ENCODE assay signal across 10 mouse cellular contexts in genomic region chr19:8578970-8579342, GRCm38 (mm10). TPM values are rescaled to one million over a fixed set of nuclear protein-coding genes. Genes with fewer than 3 reads are reported as not detected.
A peak's percentile ranks its signal among the peaks of the same experiment; 100 is the strongest.
DNase-seq lines count a peak whose midpoint lies in the region; ATAC-seq lines count a peak whose summit lies in the region.
"Had no signal": no experiment of that assay in that cellular context is flagged by ENCODE, and none has a peak within 500 bp of the region (broad histone marks: within the 10 kb centered on the region; RNA-seq: fewer than 3 reads in every experiment).

No protein-coding gene starts in this region.

- no peak for DNase-seq in heart, adult 11 months
- DNase-seq in midbrain, embryonic 11.5 days (ENCODE audit: low spot score, missing footprints), result no peak
- DNase-seq in cerebellum, adult 11 months, result no peak
- DNase-seq in yolk sac, embryonic 10.5 days (ENCODE audit: low spot score), result no peak

- no peak for ATAC-seq in heart, embryonic 15.5 days (replicated peaks; ENCODE audit: insufficient number of reproducible peaks, insufficient read depth, low FRiP score, low read depth)
- ATAC-seq in embryonic facial prominence, embryonic 13.5 days (ENCODE audit: insufficient number of reproducible peaks, insufficient read depth, low FRiP score, low TSS enrichment, low read depth), result no peak
- ATAC-seq in intestine, embryonic 16.5 days, result no peak
- ATAC-seq in midbrain, embryonic 11.5 days (ENCODE audit: low FRiP score), result no peak; the same call in 1 of the 2 replicates
- no peak for ATAC-seq in erythroblast, adult 5-6 weeks (replicated peaks; ENCODE audit: low FRiP score, poor library complexity, severe bottlenecking)

- H3K27ac ChIP-seq in heart, embryonic 15.5 days, result no peak overlapping the region
- no peak overlapping the region for H3K27ac ChIP-seq in embryonic facial prominence, embryonic 13.5 days
- H3K27ac ChIP-seq in intestine, embryonic 16.5 days (ENCODE audit: low read length), result no peak overlapping the region
- H3K27ac ChIP-seq in midbrain, embryonic 11.5 days (ENCODE audit: low read depth, low read length), result no peak overlapping the region

- no peaks in the 10 kb centered on the region for H3K27me3 ChIP-seq in heart, embryonic 15.5 days
- no peaks in the 10 kb centered on the region for H3K27me3 ChIP-seq in embryonic facial prominence, embryonic 13.5 days
- no peaks in the 10 kb centered on the region for H3K27me3 ChIP-seq in intestine, embryonic 16.5 days (replicated peaks; ENCODE audit: control insufficient read depth, insufficient read depth, low read length)
- no peaks in the 10 kb centered on the region for H3K27me3 ChIP-seq in midbrain, embryonic 11.5 days (ENCODE audit: control insufficient read depth, insufficient read depth, low read length)

- no peak overlapping the region; the same call in 1 of the 2 replicates for H3K9ac ChIP-seq in heart, embryonic 15.5 days
- H3K9ac ChIP-seq in embryonic facial prominence, embryonic 13.5 days, result peak overlapping the region; percentile 69; the same call in 1 of the 2 replicates
- H3K9ac ChIP-seq in intestine, embryonic 16.5 days (ENCODE audit: low read depth, low read length), result 0 out of 2 replicates have a peak overlapping the region, but pooled peaks have one; percentile 34
- no peak overlapping the region; the same call in 1 of the 2 replicates for H3K9ac ChIP-seq in midbrain, embryonic 11.5 days (ENCODE audit: low read length)

- H3K4me3 ChIP-seq in heart, embryonic 15.5 days, result peak overlapping the region; percentile 45
- H3K4me3 ChIP-seq in embryonic facial prominence, embryonic 13.5 days, result peak overlapping the region; percentile 40
- peak overlapping the region; percentile 28 for H3K4me3 ChIP-seq in intestine, embryonic 16.5 days (ENCODE audit: low read length)
- H3K4me3 ChIP-seq in midbrain, embryonic 11.5 days (ENCODE audit: low read depth, low read length), result no peak overlapping the region

- H3K4me2 ChIP-seq in heart, embryonic 15.5 days, result peak overlapping the region; percentile 88
- peak overlapping the region; percentile 71 for H3K4me2 ChIP-seq in embryonic facial prominence, embryonic 13.5 days
- H3K4me2 ChIP-seq in intestine, embryonic 16.5 days (ENCODE audit: low read depth, low read length), result peak overlapping the region; percentile 63
- peak overlapping the region; percentile 42; the same call in 1 of the 2 replicates for H3K4me2 ChIP-seq in midbrain, embryonic 11.5 days

- WGBS in heart, embryonic 15.5 days, result 58% methylated on average over 2 of the region's 2 CpGs
- 64% methylated on average over 2 of the region's 2 CpGs for WGBS in embryonic facial prominence, embryonic 13.5 days
- 39% methylated on average over 2 of the region's 2 CpGs for WGBS in intestine, embryonic 16.5 days
- 69% methylated on average over 2 of the region's 2 CpGs for WGBS in midbrain, embryonic 11.5 days

- no peaks in the 10 kb centered on the region for H3K36me3 ChIP-seq in heart, embryonic 15.5 days
- H3K36me3 ChIP-seq in embryonic facial prominence, embryonic 13.5 days, result no peaks in the 10 kb centered on the region
- H3K36me3 ChIP-seq in intestine, embryonic 16.5 days (ENCODE audit: control insufficient read depth, insufficient read depth, low read length), result no peaks in the 10 kb centered on the region
- no peaks in the 10 kb centered on the region for H3K36me3 ChIP-seq in midbrain, embryonic 11.5 days (ENCODE audit: control insufficient read depth, insufficient read depth, low read length)

- peaks cover 7% of the 10 kb centered on the region; the same call in 1 of the 2 replicates for H3K4me1 ChIP-seq in heart, embryonic 15.5 days (replicated peaks)
- peaks cover 6% of the 10 kb centered on the region for H3K4me1 ChIP-seq in embryonic facial prominence, embryonic 13.5 days
- H3K4me1 ChIP-seq in intestine, embryonic 16.5 days (ENCODE audit: control insufficient read depth, insufficient read depth, low read length), result no peaks in the 10 kb centered on the region
- H3K4me1 ChIP-seq in midbrain, embryonic 11.5 days (ENCODE audit: control insufficient read depth, insufficient read depth, low read length), result peaks cover 2% of the 10 kb centered on the region; the same call in 1 of the 2 replicates

- H3K9me3 ChIP-seq in heart, embryonic 15.5 days (replicated peaks), result no peaks in the 10 kb centered on the region
- no peaks in the 10 kb centered on the region for H3K9me3 ChIP-seq in embryonic facial prominence, embryonic 13.5 days
- H3K9me3 ChIP-seq in intestine, embryonic 16.5 days (ENCODE audit: control insufficient read depth, low read length), result no peaks in the 10 kb centered on the region
- H3K9me3 ChIP-seq in midbrain, embryonic 11.5 days (ENCODE audit: control insufficient read depth, low read length), result no peaks in the 10 kb centered on the region
- H3K9me3 ChIP-seq: megakaryocyte, embryonic 14.5 days had no signal

RNA-seq across cellular contexts. Expression of gene Slc22a8, which starts 12.1 kb away (rescaled TPM):
- 0.08 and 0.10 TPM in 2 replicates for polyA plus RNA-seq in heart, embryonic 15.5 days (2015; fragmentation: Nextera tagmentation; extraction: Ambion mirVana)
- polyA plus RNA-seq in embryonic facial prominence, embryonic 13.5 days (2015; fragmentation: Nextera tagmentation; extraction: Ambion mirVana), result not detected in 2 replicates
- 0.04 and 0.05 TPM in 2 replicates for polyA plus RNA-seq in intestine, embryonic 16.5 days (2015; fragmentation: Nextera tagmentation; extraction: Ambion mirVana)
- polyA plus RNA-seq in midbrain, embryonic 11.5 days (2014; fragmentation: Nextera tagmentation; extraction: Ambion mirVana), result 0.28 and 0.33 TPM in 2 replicates
- not detected in 2 replicates for total RNA-seq in erythroblast, adult 5-6 weeks (2015; ENCODE audit: low replicate concordance)
- total RNA-seq in erythroblast, adult 5-6 weeks (2017; ENCODE audit: low replicate concordance), result not detected in 2 replicates
- total RNA-seq: gastrocnemius, adult 8-10 months had no signal

RNA-seq across cellular contexts. Expression of gene Slc22a6, which starts 38.9 kb away (rescaled TPM):
- polyA plus RNA-seq in heart, embryonic 15.5 days (2015; fragmentation: Nextera tagmentation; extraction: Ambion mirVana), result not detected in 2 replicates
- 0.08 and 0.12 TPM in 2 replicates for polyA plus RNA-seq in embryonic facial prominence, embryonic 13.5 days (2015; fragmentation: Nextera tagmentation; extraction: Ambion mirVana)
- not detected in 2 replicates for polyA plus RNA-seq in intestine, embryonic 16.5 days (2015; fragmentation: Nextera tagmentation; extraction: Ambion mirVana)
- polyA plus RNA-seq in midbrain, embryonic 11.5 days (2014; fragmentation: Nextera tagmentation; extraction: Ambion mirVana), result 0.42 and 0.51 TPM in 2 replicates
- total RNA-seq in erythroblast, adult 5-6 weeks (2015; ENCODE audit: low replicate concordance), result not detected in 2 replicates
- not detected in 2 replicates for total RNA-seq in erythroblast, adult 5-6 weeks (2017; ENCODE audit: low replicate concordance)
- total RNA-seq: gastrocnemius, adult 8-10 months had no signal

Comparison
In these comparisons a context has a peak if more than half of its experiments do, and no peak if none do; other contexts are left out.
1. H3K9ac ChIP-seq: peak in embryonic facial prominence, embryonic 13.5 days (single experiment) and intestine, embryonic 16.5 days (single experiment); none in heart, embryonic 15.5 days (single experiment) and midbrain, embryonic 11.5 days (single experiment).
2. Peak in every context shown above with its lines, with median percentiles within 50 percentile points of each other: H3K4me2 ChIP-seq.